Mouse (Mus musculus) cerebellum, postnatal 25 days (tissue): Measurements from ENCODE around the gene Mapk1ip1l.
"Not testable (repeated sequence)": the region's sequence is repeated elsewhere in the genome, so short reads cannot be mapped to it uniquely, and the experiment has no call there.

Experiments used
- DNase-seq, 2 experiments: peaks; one replicate each; pipeline ENCODE4 v3.0.0; 2021; ENCODE audit warnings: mixed read lengths in 2 of 2

Mapk1ip1l gene

GRCm38 (mm10) chr14:47305933-47306332, 7.9 kb downstream of the Mapk1ip1l start:
- DNase-seq: no peak

GRCm38 (mm10) chr14:47307669-47308068, 9.6 kb downstream of the Mapk1ip1l start:
- no peak for DNase-seq

- no peak for DNase-seq
Measured at GRCm38 (mm10) chr14:47309061-47309460, 11.0 kb downstream of the Mapk1ip1l start.

- peak; percentile 87 to 89 for DNase-seq
Measured at GRCm38 (mm10) chr14:47310342-47311181, 12.5 kb downstream of the Mapk1ip1l start.

- DNase-seq: no peak
Measured at GRCm38 (mm10) chr14:47319362-47319761, 21.3 kb downstream of the Mapk1ip1l start.

GRCm38 (mm10) chr14:47321581-47321980, 23.5 kb downstream of the Mapk1ip1l start:
- DNase-seq: not testable (repeated sequence)

GRCm38 (mm10) chr14:47325965-47326761, 28.1 kb downstream of the Mapk1ip1l start:
- DNase-seq: no peak

- no peak for DNase-seq
Measured at GRCm38 (mm10) chr14:47327347-47327746, 29.3 kb downstream of the Mapk1ip1l start.

- DNase-seq: no peak
Measured at GRCm38 (mm10) chr14:47331920-47332319, 33.9 kb downstream of the Mapk1ip1l start.

GRCm38 (mm10) chr14:47334819-47335218, 36.8 kb downstream of the Mapk1ip1l start:
- DNase-seq: peak; percentile 58 to 75

- no peak for DNase-seq
Measured at GRCm38 (mm10) chr14:47335300-47335699, 37.2 kb downstream of the Mapk1ip1l start.

- DNase-seq: peak; percentile 20 to 25
Measured at GRCm38 (mm10) chr14:47340231-47340925, 42.3 kb downstream of the Mapk1ip1l start.

- no peak for DNase-seq
Measured at GRCm38 (mm10) chr14:47341811-47342291, 43.8 kb downstream of the Mapk1ip1l start.

GRCm38 (mm10) chr14:47346715-47347114, 48.6 kb downstream of the Mapk1ip1l start:
- no peak for DNase-seq

- DNase-seq: no peak
Measured at GRCm38 (mm10) chr14:47350974-47351373, 52.9 kb downstream of the Mapk1ip1l start.

- no peak for DNase-seq
Measured at GRCm38 (mm10) chr14:47352272-47352671, 54.2 kb downstream of the Mapk1ip1l start.

- DNase-seq: no peak
Measured at GRCm38 (mm10) chr14:47353240-47353639, 55.2 kb downstream of the Mapk1ip1l start.

- peak in 1 of 2 experiments; percentile 23 for DNase-seq
Measured at GRCm38 (mm10) chr14:47354111-47354577, 56.1 kb downstream of the Mapk1ip1l start.

GRCm38 (mm10) chr14:47354948-47355347, 56.9 kb downstream of the Mapk1ip1l start:
- no peak for DNase-seq

GRCm38 (mm10) chr14:47356622-47357021, 58.6 kb downstream of the Mapk1ip1l start:
- no peak for DNase-seq

- DNase-seq: no peak
Measured at GRCm38 (mm10) chr14:47359610-47360009, 61.5 kb downstream of the Mapk1ip1l start.

GRCm38 (mm10) chr14:47361418-47361817, 63.4 kb downstream of the Mapk1ip1l start:
- DNase-seq: no peak

GRCm38 (mm10) chr14:47361899-47362298, 63.8 kb downstream of the Mapk1ip1l start:
- DNase-seq: no peak
